Mouse (Mus musculus) thymus, adult 2 months (tissue): Measurements from ENCODE around the gene Ets1.

ENCODE experiments used
- CTCF ChIP-seq: fragments of 200-500 bp; IDR thresholded peaks from 2 replicates; pipeline ENCODE4 v1.5.1; 2012; ENCODE audit warnings: mild to moderate bottlenecking, control low read depth, low read length, moderate library complexity, borderline replicate concordance; ENCODE audit not compliant: control insufficient read depth, poor library complexity, insufficient read depth; ENCODE audit errors: extremely low read depth
- POLR2A ChIP-seq: fragments of 200-500 bp; IDR thresholded peaks from 2 replicates; pipeline ENCODE4 v1.6.1; 2012; ENCODE audit warnings: mild to moderate bottlenecking, low read length, control low read depth, moderate library complexity; ENCODE audit not compliant: control insufficient read depth, poor library complexity, insufficient read depth; ENCODE audit errors: extremely low read depth

DNA sequence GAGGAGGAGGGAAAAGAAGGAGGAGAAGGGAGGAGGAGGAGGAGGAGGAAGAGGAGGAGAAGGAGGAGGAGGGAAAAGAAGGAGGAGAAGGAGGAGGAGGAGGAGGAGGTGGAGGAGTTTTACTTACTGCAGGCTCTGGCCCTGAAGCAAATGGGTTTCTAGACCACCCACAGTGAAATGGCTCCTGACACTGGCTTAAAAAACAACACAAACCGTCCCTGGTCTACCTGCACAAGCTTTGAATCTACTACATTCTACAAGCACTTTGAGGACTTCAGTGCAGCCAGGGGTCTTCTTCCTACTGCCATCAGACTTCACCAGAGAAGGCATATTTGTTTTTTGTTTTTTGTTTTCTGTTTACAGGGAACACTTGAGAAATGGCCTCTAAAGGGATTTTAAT lies 42.2 kb upstream of the Ets1 start:
- TF ChIP-seq CTCF (no peak), POLR2A (no peak)
